Mouse (Mus musculus): ENCODE data around the gene Zfp598.
"Not testable (repeated sequence)": the region's sequence is repeated elsewhere in the genome, so short reads cannot be mapped to it uniquely, and the experiment has no call there.

Gene Zfp598

GRCm38 (mm10) chr17:24647493-24647892 is 22.0 kb upstream of the Zfp598 start:
- DNase-seq = no peak

DNA sequence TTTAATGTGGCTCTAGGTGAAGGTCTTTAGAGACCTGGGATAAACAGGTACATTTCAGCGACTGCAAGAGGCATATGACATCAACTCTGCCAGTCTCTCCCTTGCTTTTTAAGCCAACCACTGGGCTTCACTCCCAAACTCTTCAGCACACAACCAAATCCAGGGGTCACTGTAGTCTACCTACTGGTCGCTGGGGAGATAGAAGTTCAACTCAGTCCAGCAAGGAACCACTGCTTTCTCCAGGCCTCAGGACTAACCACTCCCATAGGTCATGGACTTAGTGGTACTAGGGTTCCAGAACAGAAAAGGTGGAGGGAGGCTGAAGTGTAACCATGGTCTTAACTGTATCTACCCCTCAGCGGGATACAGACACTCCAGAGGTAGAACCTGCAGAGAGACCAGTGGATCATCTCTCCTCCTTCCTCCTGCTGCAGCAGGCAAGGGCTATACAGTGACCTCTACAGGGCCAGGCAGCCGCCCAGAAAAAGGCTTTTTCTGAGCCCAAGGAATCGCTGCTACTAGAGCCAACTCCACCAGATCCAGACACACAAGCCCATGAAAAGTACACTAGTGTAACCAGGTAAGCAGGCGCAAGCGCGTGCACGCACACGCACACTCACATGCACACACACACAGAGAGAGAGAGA is 20.6 kb upstream of the Zfp598 start:
- DNase-seq = no peak

DNA sequence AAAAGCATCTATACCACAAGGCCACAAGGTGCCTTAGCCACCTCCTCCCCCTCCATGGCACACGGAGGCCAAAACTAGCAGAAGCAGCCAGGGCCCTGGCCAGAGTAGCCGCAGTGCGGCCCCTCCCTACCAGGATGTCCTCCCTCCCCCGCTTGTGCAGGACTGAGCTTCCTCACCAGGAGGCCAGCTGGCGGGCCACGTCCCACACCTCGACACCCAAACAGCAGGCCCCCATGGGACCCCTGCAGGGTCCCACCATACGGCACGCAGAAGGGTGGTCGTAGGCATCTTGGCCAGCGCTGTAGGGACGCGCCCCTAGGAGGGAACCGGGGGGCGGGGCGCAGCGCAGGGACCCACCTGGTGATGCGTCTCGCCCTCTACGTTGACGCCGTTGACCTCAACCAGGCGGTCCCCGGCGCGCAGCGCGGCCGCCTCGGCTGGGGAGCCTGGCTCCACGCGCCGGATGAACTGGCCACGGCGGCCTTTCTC is 19.9 kb upstream of the Zfp598 start:
- DNase-seq = peak; percentile 55

- peak; percentile 71 for DNase-seq
Measured at GRCm38 (mm10) chr17:24650070-24650616, 19.3 kb upstream of the Zfp598 start, which contains the start of gene Slc9a3r2. Gene Slc9a3r2, minus strand, starts transcription at chr17:24650327.

- DNase-seq = no peak
Measured at GRCm38 (mm10) chr17:24650766-24651165, 18.7 kb upstream of the Zfp598 start.

GRCm38 (mm10) chr17:24651835-24652234 is 17.7 kb upstream of the Zfp598 start:
- DNase-seq = no peak

GRCm38 (mm10) chr17:24653967-24654710 is 15.3 kb upstream of the Zfp598 start:
- DNase-seq = peak; percentile 84

DNA sequence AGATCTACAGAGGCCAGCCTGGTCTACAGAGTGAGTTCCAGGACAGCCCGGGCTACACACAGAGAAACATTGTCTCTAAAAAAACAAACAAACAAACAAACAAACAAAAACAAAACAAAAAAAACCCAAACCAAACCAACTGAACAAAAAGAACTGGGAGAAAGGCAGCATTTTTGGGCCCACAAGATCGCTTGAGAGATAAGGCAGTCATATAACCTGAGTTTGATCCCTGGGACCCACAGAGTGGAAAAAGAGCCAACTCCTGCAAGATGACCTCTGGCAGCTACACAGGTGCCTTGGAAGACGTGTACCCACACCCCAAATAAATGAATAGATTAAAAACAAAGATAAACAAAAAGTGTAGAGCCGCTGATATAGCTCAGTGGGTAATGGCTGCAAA is 14.5 kb upstream of the Zfp598 start:
- DNase-seq = no peak

GRCm38 (mm10) chr17:24658017-24658758 is 11.3 kb upstream of the Zfp598 start, which contains the start of gene Npw:
Gene Npw, minus strand, starts transcription at chr17:24658457.
- peak; percentile 58 for DNase-seq

DNA sequence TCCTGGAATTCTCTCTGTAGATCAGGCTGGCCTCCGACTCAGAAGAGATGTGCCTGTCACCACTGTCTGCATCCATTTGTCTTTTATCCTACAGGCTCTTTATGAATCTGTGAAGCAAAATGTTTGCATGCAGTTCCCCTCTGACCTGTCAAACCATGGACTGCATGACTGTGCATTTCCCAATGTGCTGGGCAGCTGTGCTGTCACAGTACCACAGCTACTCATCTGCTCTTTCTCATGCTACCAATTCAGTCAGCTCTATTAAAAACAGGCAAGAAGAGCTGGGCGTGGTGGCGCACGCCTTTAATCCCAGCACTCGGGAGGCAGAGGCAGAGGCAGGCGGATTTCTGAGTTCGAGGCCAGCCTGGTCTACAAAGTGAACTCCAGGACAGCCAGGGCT is 2.5 kb upstream of the Zfp598 start:
- DNase-seq = not testable (repeated sequence)

GRCm38 (mm10) chr17:24667416-24667815 is 2.1 kb upstream of the Zfp598 start:
- DNase-seq = peak; percentile 72

DNA sequence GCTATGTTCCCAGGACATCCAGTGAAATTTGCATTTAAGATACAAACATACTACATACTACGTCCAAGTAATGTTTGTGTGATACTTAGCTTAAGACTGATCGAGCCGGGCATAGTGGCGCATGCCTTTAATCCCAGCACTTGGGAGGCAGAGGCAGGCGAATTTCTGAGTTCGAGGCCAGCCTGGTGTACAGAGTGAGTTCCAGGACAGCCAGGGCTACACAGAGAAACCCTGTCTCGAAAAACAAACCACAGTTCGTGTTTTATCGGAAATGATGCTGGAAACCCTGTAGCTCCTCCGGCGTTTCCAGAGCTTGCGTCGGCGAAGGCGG is 308 bp upstream of the Zfp598 start:
- DNase-seq = not testable (repeated sequence)

- no peak for DNase-seq
Measured at GRCm38 (mm10) chr17:24670246-24670844, 858 bp downstream of the Zfp598 start.

- DNase-seq = no peak
Measured at GRCm38 (mm10) chr17:24671346-24671745, 1.9 kb downstream of the Zfp598 start.

- no peak for DNase-seq
Measured at GRCm38 (mm10) chr17:24672141-24672540, 2.7 kb downstream of the Zfp598 start.

GRCm38 (mm10) chr17:24674277-24674676 is 4.8 kb downstream of the Zfp598 start:
- no peak for DNase-seq

GRCm38 (mm10) chr17:24676187-24676586 is 6.7 kb downstream of the Zfp598 start:
- DNase-seq = peak; percentile 84

GRCm38 (mm10) chr17:24676877-24677276 is 7.4 kb downstream of the Zfp598 start:
- no peak for DNase-seq

DNA sequence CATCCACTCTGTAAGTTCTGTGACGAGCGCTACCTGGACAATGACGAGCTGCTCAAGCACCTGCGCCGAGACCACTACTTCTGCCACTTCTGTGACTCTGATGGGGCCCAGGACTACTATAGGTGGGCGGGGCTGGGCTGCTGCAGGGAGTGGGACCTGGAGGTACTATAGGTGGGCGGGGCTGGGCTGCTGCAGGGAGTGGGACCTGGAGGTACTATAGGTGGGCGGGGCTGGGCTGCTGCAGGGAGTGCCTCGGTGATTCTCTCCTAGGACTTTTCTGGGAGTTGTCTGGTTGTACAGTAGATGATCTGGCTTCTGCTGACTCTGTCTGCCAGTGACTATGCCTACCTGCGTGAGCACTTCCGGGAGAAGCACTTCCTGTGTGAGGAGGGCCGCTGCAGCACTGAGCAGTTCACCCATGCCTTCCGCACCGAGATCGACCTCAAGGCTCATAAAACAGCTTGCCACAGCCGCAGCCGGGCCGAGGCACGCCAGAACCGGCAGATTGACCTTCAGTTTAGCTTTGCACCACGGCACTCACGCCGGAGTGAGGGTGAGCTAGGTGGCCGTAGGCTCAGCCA is 8.1 kb downstream of the Zfp598 start:
- no peak for DNase-seq

GRCm38 (mm10) chr17:24686514-24686913 is 17.0 kb downstream of the Zfp598 start:
- peak; percentile 53 for DNase-seq

GRCm38 (mm10) chr17:24687146-24687595 is 17.7 kb downstream of the Zfp598 start:
- DNase-seq = peak; percentile 62

- no peak for DNase-seq
Measured at GRCm38 (mm10) chr17:24687599-24687998, 18.1 kb downstream of the Zfp598 start.
